Mouse (Mus musculus): ENCODE measurements around the gene Sct. TPM values are rescaled to one million over a fixed set of nuclear protein-coding genes. Genes with fewer than 3 reads are reported as not detected.

The Sct gene
- polyA plus RNA-seq, 1 experiment, result 0.68 TPM

DNA sequence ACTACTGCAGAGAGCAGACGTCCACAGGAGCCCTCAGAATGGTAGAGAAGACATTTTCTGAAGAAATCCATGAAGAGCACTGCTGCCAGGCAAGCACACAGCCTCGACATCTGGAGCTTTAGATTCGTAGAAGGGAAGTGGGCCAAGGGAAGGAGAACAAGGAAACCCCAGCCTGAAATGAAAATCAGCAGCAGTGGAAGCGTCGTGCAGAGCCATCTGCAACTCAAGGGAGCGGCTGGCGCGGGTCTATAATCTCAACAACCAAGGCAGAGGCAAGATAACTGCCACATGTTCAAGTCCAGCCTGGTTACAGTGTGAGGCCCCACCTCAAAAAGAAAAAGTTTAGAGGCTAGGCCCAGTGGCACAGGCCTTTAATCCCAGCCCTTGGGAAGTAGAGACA, 36.1 kb upstream of the Sct start:
- Histone ChIP-seq H3K4me3 (no peak overlapping the region), H3K36me3 (ENCODE audit: control insufficient read depth, insufficient read depth) (peaks cover 57% of the 10 kb centered on the region), H3K27me3 (ENCODE audit: control insufficient read depth, insufficient read depth, insufficient read length) (no peaks in the 10 kb centered on the region), H3ac (ENCODE audit: control insufficient read depth, insufficient read length) (no peak overlapping the region), H3K4me2 (ENCODE audit: low read depth) (no peak overlapping the region), H3K79me2 (ENCODE audit: control insufficient read depth, insufficient read depth) (no peaks in the 10 kb centered on the region)
- TF ChIP-seq MYOG (IDR thresholded peaks at IDR 0.05; ENCODE audit: control insufficient read depth in 1 of 3, insufficient read depth in 1 of 3, insufficient read length in 2 of 3, low read depth in 2 of 3), result no peak
- no peak for TF ChIP-seq USF1 (IDR thresholded peaks at IDR 0.05; ENCODE audit: low read depth)
- no peak for TF ChIP-seq CEBPB (IDR thresholded peaks at IDR 0.05; ENCODE audit: insufficient read depth, poor library complexity, severe bottlenecking)
- no peak for TF ChIP-seq REST (IDR thresholded peaks at IDR 0.05; ENCODE audit: insufficient read depth, insufficient read length)
- TF ChIP-seq MYOD1 (IDR thresholded peaks at IDR 0.05; ENCODE audit: control insufficient read depth in 1 of 3, insufficient read length in 2 of 3, low read depth in 2 of 3), result no peak
- no peak for TF ChIP-seq TCF3 (IDR thresholded peaks at IDR 0.05; ENCODE audit: insufficient read length, low read depth)
- no peak for TF ChIP-seq SRF (IDR thresholded peaks at IDR 0.05; ENCODE audit: control insufficient read depth, insufficient read length, low read depth)
- TF ChIP-seq TCF12 (IDR thresholded peaks at IDR 0.05; ENCODE audit: insufficient read depth, poor library complexity, severe bottlenecking), result no peak
- no peak for TF ChIP-seq E2F4 (IDR thresholded peaks at IDR 0.05; ENCODE audit: insufficient read depth)
- no peak for TF ChIP-seq POLR2AphosphoS2 (IDR thresholded peaks at IDR 0.05; ENCODE audit: insufficient read length, low read depth)
- TF ChIP-seq POLR2A (IDR thresholded peaks at IDR 0.05; ENCODE audit: insufficient read length, low read depth), result no peak
- no peak for TF ChIP-seq MAX (IDR thresholded peaks at IDR 0.05; ENCODE audit: low read depth)

- Histone ChIP-seq H3K27me3 (ENCODE audit: control insufficient read depth, insufficient read depth, insufficient read length) (no peaks in the 10 kb centered on the region), H3K4me2 (ENCODE audit: low read depth) (no peak overlapping the region), H3K36me3 (ENCODE audit: control insufficient read depth, insufficient read depth) (peaks cover 61% of the 10 kb centered on the region), H3ac (ENCODE audit: control insufficient read depth, insufficient read length) (no peak overlapping the region), H3K79me2 (ENCODE audit: control insufficient read depth, insufficient read depth) (no peaks in the 10 kb centered on the region), H3K4me3 (no peak overlapping the region)
- TF ChIP-seq CEBPB (IDR thresholded peaks at IDR 0.05; ENCODE audit: insufficient read depth, poor library complexity, severe bottlenecking), result no peak
- TF ChIP-seq MAX (IDR thresholded peaks at IDR 0.05; ENCODE audit: low read depth), result no peak
- no peak for TF ChIP-seq POLR2AphosphoS2 (IDR thresholded peaks at IDR 0.05; ENCODE audit: insufficient read length, low read depth)
- no peak for TF ChIP-seq TCF12 (IDR thresholded peaks at IDR 0.05; ENCODE audit: insufficient read depth, poor library complexity, severe bottlenecking)
- no peak for TF ChIP-seq REST (IDR thresholded peaks at IDR 0.05; ENCODE audit: insufficient read depth, insufficient read length)
- TF ChIP-seq POLR2A (IDR thresholded peaks at IDR 0.05; ENCODE audit: insufficient read length, low read depth), result no peak
- TF ChIP-seq MYOG (IDR thresholded peaks at IDR 0.05; ENCODE audit: control insufficient read depth in 1 of 3, insufficient read depth in 1 of 3, insufficient read length in 2 of 3, low read depth in 2 of 3), result no peak
- no peak for TF ChIP-seq USF1 (IDR thresholded peaks at IDR 0.05; ENCODE audit: low read depth)
- no peak for TF ChIP-seq SRF (IDR thresholded peaks at IDR 0.05; ENCODE audit: control insufficient read depth, insufficient read length, low read depth)
- TF ChIP-seq MYOD1 (IDR thresholded peaks at IDR 0.05; ENCODE audit: control insufficient read depth in 1 of 3, insufficient read length in 2 of 3, low read depth in 2 of 3), result no peak
- TF ChIP-seq TCF3 (IDR thresholded peaks at IDR 0.05; ENCODE audit: insufficient read length, low read depth), result no peak
- no peak for TF ChIP-seq E2F4 (IDR thresholded peaks at IDR 0.05; ENCODE audit: insufficient read depth)
Measured at GRCm38 (mm10) chr7:141314416-141314815, 35.5 kb upstream of the Sct start.

DNA sequence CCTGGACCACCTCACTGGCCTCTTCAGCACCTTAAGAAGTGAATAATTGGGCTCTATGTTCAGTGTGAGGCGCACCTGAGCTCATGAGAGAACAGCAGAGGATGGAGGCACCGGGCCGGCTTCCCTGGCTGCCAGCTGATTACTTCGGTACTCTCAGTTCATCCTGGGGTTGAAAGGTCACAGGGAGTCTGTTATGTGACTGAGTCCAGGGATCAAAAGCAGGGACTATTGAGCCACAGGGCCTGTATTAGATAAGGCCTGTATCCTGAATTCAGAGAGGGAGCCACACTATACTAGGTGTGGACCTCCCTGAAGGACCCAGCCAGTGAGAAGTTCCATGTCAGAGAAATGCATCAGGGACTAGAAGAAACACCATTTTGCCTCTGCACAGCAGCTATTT, 25.6 kb upstream of the Sct start:
- peaks cover 12% of the 10 kb centered on the region for H3K36me3 ChIP-seq (ENCODE audit: control insufficient read depth, insufficient read depth)
- H3ac ChIP-seq (ENCODE audit: control insufficient read depth, insufficient read length), result no peak overlapping the region

GRCm38 (mm10) chr7:141302702-141303268, 23.9 kb upstream of the Sct start:
- Histone ChIP-seq H3K4me3 (no peak overlapping the region), H3K36me3 (ENCODE audit: control insufficient read depth, insufficient read depth) (peaks cover 3% of the 10 kb centered on the region), H3K27me3 (ENCODE audit: control insufficient read depth, insufficient read depth, insufficient read length) (no peaks in the 10 kb centered on the region), H3ac (ENCODE audit: control insufficient read depth, insufficient read length) (no peak overlapping the region), H3K4me2 (ENCODE audit: low read depth) (no peak overlapping the region), H3K79me2 (ENCODE audit: control insufficient read depth, insufficient read depth) (no peaks in the 10 kb centered on the region)
- no peak for TF ChIP-seq CEBPB (IDR thresholded peaks at IDR 0.05; ENCODE audit: insufficient read depth, poor library complexity, severe bottlenecking)
- no peak for TF ChIP-seq TCF12 (IDR thresholded peaks at IDR 0.05; ENCODE audit: insufficient read depth, poor library complexity, severe bottlenecking)
- no peak for TF ChIP-seq SRF (IDR thresholded peaks at IDR 0.05; ENCODE audit: control insufficient read depth, insufficient read length, low read depth)
- TF ChIP-seq TCF3 (IDR thresholded peaks at IDR 0.05; ENCODE audit: insufficient read length, low read depth), result no peak
- TF ChIP-seq REST (IDR thresholded peaks at IDR 0.05; ENCODE audit: insufficient read depth, insufficient read length), result no peak
- TF ChIP-seq E2F4 (IDR thresholded peaks at IDR 0.05; ENCODE audit: insufficient read depth), result no peak
- TF ChIP-seq MAX (IDR thresholded peaks at IDR 0.05; ENCODE audit: low read depth), result no peak
- no peak for TF ChIP-seq USF1 (IDR thresholded peaks at IDR 0.05; ENCODE audit: low read depth)
- no peak for TF ChIP-seq MYOG (IDR thresholded peaks at IDR 0.05; ENCODE audit: control insufficient read depth in 1 of 3, insufficient read depth in 1 of 3, insufficient read length in 2 of 3, low read depth in 2 of 3)
- TF ChIP-seq POLR2AphosphoS2 (IDR thresholded peaks at IDR 0.05; ENCODE audit: insufficient read length, low read depth), result no peak
- TF ChIP-seq MYOD1 (IDR thresholded peaks at IDR 0.05; ENCODE audit: control insufficient read depth in 1 of 3, insufficient read length in 2 of 3, low read depth in 2 of 3), result no peak
- TF ChIP-seq POLR2A (IDR thresholded peaks at IDR 0.05; ENCODE audit: insufficient read length, low read depth), result no peak

More for the DNA sequence above, 25.6 kb upstream of the Sct start:
- H3K27me3 ChIP-seq (ENCODE audit: control insufficient read depth, insufficient read depth, insufficient read length), result no peaks in the 10 kb centered on the region
- H3K79me2 ChIP-seq (ENCODE audit: control insufficient read depth, insufficient read depth), result no peaks in the 10 kb centered on the region
- TF ChIP-seq TCF12 (IDR thresholded peaks at IDR 0.05; ENCODE audit: insufficient read depth, poor library complexity, severe bottlenecking), result no peak
- TF ChIP-seq USF1 (IDR thresholded peaks at IDR 0.05; ENCODE audit: low read depth), result no peak
- no peak for TF ChIP-seq CEBPB (IDR thresholded peaks at IDR 0.05; ENCODE audit: insufficient read depth, poor library complexity, severe bottlenecking)
- no peak for TF ChIP-seq POLR2AphosphoS2 (IDR thresholded peaks at IDR 0.05; ENCODE audit: insufficient read length, low read depth)
- TF ChIP-seq E2F4 (IDR thresholded peaks at IDR 0.05; ENCODE audit: insufficient read depth), result no peak
- TF ChIP-seq MYOD1 (IDR thresholded peaks at IDR 0.05; ENCODE audit: control insufficient read depth in 1 of 3, insufficient read length in 2 of 3, low read depth in 2 of 3), result no peak
- no peak for TF ChIP-seq REST (IDR thresholded peaks at IDR 0.05; ENCODE audit: insufficient read depth, insufficient read length)
- no peak for TF ChIP-seq POLR2A (IDR thresholded peaks at IDR 0.05; ENCODE audit: insufficient read length, low read depth)
- no peak for TF ChIP-seq MAX (IDR thresholded peaks at IDR 0.05; ENCODE audit: low read depth)
- no peak overlapping the region for H3K4me3 ChIP-seq
- H3K4me2 ChIP-seq (ENCODE audit: low read depth), result no peak overlapping the region

Measured in myocyte (in vitro differentiated cells).